Mouse (Mus musculus) stomach, postnatal 0 days (tissue): ENCODE results near the gene Cacna1a.

ENCODE experiments used
- CTCF ChIP-seq: IDR thresholded peaks from 2 replicates; pipeline ENCODE4 v1.5.1; 2016; ENCODE audit warnings: antibody characterized with exemption, low read depth, mild to moderate bottlenecking, moderate library complexity
- EP300 ChIP-seq: optimal IDR thresholded peaks from 2 replicates; pipeline ENCODE3; 2016; ENCODE audit warnings: antibody characterized with exemption

DNA sequence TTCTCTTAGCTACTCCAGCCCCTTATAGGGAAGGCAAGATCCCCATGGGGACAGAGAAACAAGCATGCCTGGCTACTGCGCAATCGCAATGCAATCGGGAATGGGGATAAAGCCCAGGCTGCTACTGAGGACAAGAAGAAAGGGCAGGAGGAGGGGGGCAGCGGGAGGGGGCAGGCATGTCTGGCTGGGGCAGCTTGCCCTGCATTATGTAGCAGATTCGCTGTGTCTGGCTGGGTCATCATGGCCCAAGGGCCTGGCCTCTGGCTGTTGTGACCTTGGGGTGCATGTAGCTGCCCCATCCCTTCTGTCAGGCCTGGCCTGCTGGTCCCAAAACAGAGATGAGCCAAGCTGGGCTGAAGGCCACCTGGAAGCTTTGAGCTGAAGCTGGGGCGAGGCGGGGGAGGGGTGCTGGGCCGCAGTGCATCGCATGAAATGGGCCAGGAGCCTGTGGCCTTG is 246.6 kb downstream of the Cacna1a start:
- TF ChIP-seq CTCF: no peak
- no peak for TF ChIP-seq EP300
